Mouse (Mus musculus) spleen, adult 2 months (tissue): ENCODE data around the gene Prrt1.

Experiments
- CTCF ChIP-seq: fragments of 200-500 bp; IDR thresholded peaks from 2 replicates; pipeline ENCODE4 v1.5.1; 2011; ENCODE audit warnings: mild to moderate bottlenecking, inconsistent platforms; ENCODE audit not compliant: insufficient read depth, insufficient read length, insufficient replicate concordance; ENCODE audit errors: extremely low read depth
- POLR2A ChIP-seq: fragments of 200-500 bp; IDR thresholded peaks from 2 replicates; pipeline ENCODE4 v1.6.1; 2011; ENCODE audit warnings: low read depth, low read length, inconsistent platforms

DNA sequence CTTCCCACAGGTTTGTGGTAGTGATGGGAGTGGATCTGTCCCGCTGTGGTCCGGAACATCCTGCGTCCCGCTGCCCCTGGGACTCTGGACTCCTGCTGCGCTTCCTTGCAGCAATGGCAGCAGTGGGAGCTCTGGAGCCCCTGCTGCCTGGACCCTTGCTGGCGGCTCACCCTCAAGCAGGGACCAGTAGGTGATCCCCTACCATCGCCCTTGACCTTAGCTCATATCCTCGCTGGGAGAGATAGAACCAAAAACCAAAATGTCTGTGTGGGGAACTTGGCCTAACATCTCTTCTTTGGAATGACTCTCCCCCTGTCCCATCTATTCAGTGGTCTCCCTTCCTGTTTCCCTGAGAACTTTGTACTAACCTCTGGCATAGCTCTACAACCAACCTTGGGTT, 45.5 kb upstream of the Prrt1 start:
- TF ChIP-seq CTCF (no peak), POLR2A (no peak)
